In the genomic region with DNA sequence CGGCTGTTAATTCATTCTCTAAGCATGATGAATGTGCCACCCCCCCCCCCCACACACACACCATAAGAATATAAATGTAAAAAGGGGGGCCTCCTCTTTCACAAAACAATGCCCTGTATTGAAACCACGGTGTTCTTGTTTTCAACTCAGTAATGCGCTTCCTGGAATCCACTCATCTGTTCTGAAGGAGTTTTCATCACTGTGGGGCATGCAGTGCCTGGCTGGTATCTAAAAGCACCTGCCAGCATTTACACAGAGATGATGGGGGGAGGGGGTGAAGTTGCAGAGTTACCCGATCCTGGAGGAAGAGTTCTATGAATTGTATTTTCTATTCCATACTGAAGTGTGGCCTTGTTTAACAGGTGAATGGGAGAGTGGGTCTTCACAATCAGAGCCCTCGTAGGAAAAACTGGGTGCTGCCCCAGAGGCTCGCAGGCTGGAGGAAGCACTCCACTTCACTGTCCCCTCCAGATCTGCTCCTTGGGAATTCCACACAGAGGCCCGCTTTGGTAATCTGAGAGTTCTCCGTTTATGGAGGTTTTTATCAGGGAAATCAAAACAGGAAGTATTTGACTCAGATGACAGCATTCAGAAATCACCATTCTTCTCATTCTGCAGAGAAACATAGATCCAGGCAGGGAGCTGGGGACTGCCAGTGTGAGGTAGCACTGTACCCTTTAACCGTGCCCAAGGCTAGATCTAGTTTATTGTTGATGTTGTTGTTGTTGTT, we compare ENCODE assay signal across 19 mouse cellular contexts. TPM values are rescaled to one million over a fixed set of nuclear protein-coding genes. Genes with fewer than 3 reads are reported as not detected.
A peak's percentile ranks its signal among the peaks of the same experiment; 100 is the strongest.
DNase-seq lines count a peak whose midpoint lies in the region; ATAC-seq and TF ChIP-seq lines count a peak whose summit lies in the region.
"Had no signal": no experiment of that assay in that cellular context is flagged by ENCODE, and none has a peak within 500 bp of the region (broad histone marks: within the 10 kb centered on the region; RNA-seq: fewer than 3 reads in every experiment).

No protein-coding gene starts in this region.

- no peaks in the 10 kb centered on the region for H3K9me3 ChIP-seq in kidney, embryonic 15.5 days (replicated peaks)
- no peaks in the 10 kb centered on the region for H3K9me3 ChIP-seq in intestine, embryonic 15.5 days
- H3K9me3 ChIP-seq: embryonic facial prominence, embryonic 15.5 days; hindbrain, embryonic 10.5 days had no signal

- WGBS in kidney, embryonic 15.5 days = 41% methylated on average over 9 of the region's 9 CpGs
- WGBS in intestine, embryonic 15.5 days = 36% methylated on average over 9 of the region's 9 CpGs

- peaks cover 57% of the 10 kb centered on the region for H3K4me1 ChIP-seq in kidney, embryonic 15.5 days
- H3K4me1 ChIP-seq in intestine, embryonic 15.5 days (replicated peaks) = peaks cover 11% of the 10 kb centered on the region; the same call in 1 of the 2 replicates
- H3K4me1 ChIP-seq: embryonic facial prominence, embryonic 15.5 days had no signal

- peak overlapping the region; percentile 85 for H3K27ac ChIP-seq in kidney, embryonic 15.5 days
- H3K27ac ChIP-seq in intestine, embryonic 15.5 days = 0 out of 2 replicates have a peak overlapping the region, but pooled peaks have one; percentile 44
- H3K27ac ChIP-seq: embryonic facial prominence, embryonic 15.5 days; hindbrain, embryonic 10.5 days had no signal

- ATAC-seq in kidney, embryonic 15.5 days (replicated peaks; ENCODE audit: low FRiP score) = no peak
- ATAC-seq in intestine, embryonic 15.5 days = peak; percentile 38
- no peak for ATAC-seq in CD4-positive, CD25-positive, alpha-beta regulatory T cell, adult 4 months
- ATAC-seq: activated CD4-positive, CD25-positive, alpha-beta regulatory T cell, adult 4 months; Patski had no signal

- no peak for DNase-seq in kidney, adult 11 months
- peak; percentile 20 for DNase-seq in brain, embryonic 14.5 days (ENCODE audit: low read depth)
- peak; percentile 37 for DNase-seq in lung, postnatal 10 days
- DNase-seq in spleen, postnatal 36 days (ENCODE audit: low spot score in 2 of 2) = no peak
- DNase-seq: adrenal gland, postnatal 14 days; cerebellum, adult 11 months; cerebellum, postnatal 10 days; gastrocnemius, postnatal 14 days; heart, adult 18-20 months; kidney, postnatal 36 days; right cerebral cortex, postnatal 4 days had no signal

- no peak for TF ChIP-seq CTCF in brain, embryonic 14.5 days (IDR thresholded peaks at IDR 0.05; ENCODE audit: borderline replicate concordance, extremely low read depth, insufficient read depth, insufficient read length)

- H3K36me3 ChIP-seq in kidney, embryonic 15.5 days = no peaks in the 10 kb centered on the region
- no peaks in the 10 kb centered on the region for H3K36me3 ChIP-seq in intestine, embryonic 15.5 days
- H3K36me3 ChIP-seq: embryonic facial prominence, embryonic 15.5 days; hindbrain, embryonic 10.5 days had no signal

- no peak for TF ChIP-seq POLR2A in brain, embryonic 14.5 days (IDR thresholded peaks at IDR 0.05; ENCODE audit: borderline replicate concordance, extremely low read depth, insufficient read depth, insufficient read length, poor library complexity, severe bottlenecking)

- peak overlapping the region; percentile 31 for H3K4me2 ChIP-seq in kidney, embryonic 15.5 days
- H3K4me2 ChIP-seq in intestine, embryonic 15.5 days (replicated peaks) = no peak overlapping the region
- H3K4me2 ChIP-seq: embryonic facial prominence, embryonic 15.5 days; liver, embryonic 11.5 days had no signal

- H3K9ac ChIP-seq in kidney, embryonic 15.5 days = no peak overlapping the region
- no peak overlapping the region for H3K9ac ChIP-seq in intestine, embryonic 15.5 days
- H3K9ac ChIP-seq: embryonic facial prominence, embryonic 15.5 days had no signal

- no peaks in the 10 kb centered on the region for H3K27me3 ChIP-seq in kidney, embryonic 15.5 days
- H3K27me3 ChIP-seq in intestine, embryonic 15.5 days (replicated peaks) = no peaks in the 10 kb centered on the region
- H3K27me3 ChIP-seq: embryonic facial prominence, embryonic 15.5 days; Patski had no signal

- H3K4me3 ChIP-seq in kidney, embryonic 15.5 days (replicated peaks) = no peak overlapping the region
- no peak overlapping the region for H3K4me3 ChIP-seq in intestine, embryonic 15.5 days (replicated peaks)
- H3K4me3 ChIP-seq: embryonic facial prominence, embryonic 15.5 days; hindbrain, embryonic 10.5 days had no signal

RNA-seq across cellular contexts. Expression of gene Prr5l, which starts 52.5 kb away (rescaled TPM):
- 60.4 and 63.7 TPM in 2 replicates for polyA plus RNA-seq in kidney, embryonic 15.5 days (2015; fragmentation: Nextera tagmentation; extraction: Ambion mirVana)
- 4.1 and 4.7 TPM in 2 replicates for polyA plus RNA-seq in brain, embryonic 14.5 days (2012; rRNA removed)
- polyA plus RNA-seq in intestine, embryonic 15.5 days (2015; fragmentation: Nextera tagmentation; extraction: Ambion mirVana) = 16.5 and 16.9 TPM in 2 replicates
- polyA plus RNA-seq in CD4-positive, CD25-positive, alpha-beta regulatory T cell, adult 4 months (2017; shearing (Covaris generic)) = 1 to 10 TPM; 1.5 to 3.1 TPM

RNA-seq across cellular contexts. Expression of gene Commd9, which starts 55.7 kb away (rescaled TPM):
- polyA plus RNA-seq in kidney, embryonic 15.5 days (2015; fragmentation: Nextera tagmentation; extraction: Ambion mirVana) = 59.2 and 65.6 TPM in 2 replicates
- 137 and 182 TPM in 2 replicates for polyA plus RNA-seq in brain, embryonic 14.5 days (2012; rRNA removed)
- 65.5 and 68.2 TPM in 2 replicates for polyA plus RNA-seq in intestine, embryonic 15.5 days (2015; fragmentation: Nextera tagmentation; extraction: Ambion mirVana)
- polyA plus RNA-seq in CD4-positive, CD25-positive, alpha-beta regulatory T cell, adult 4 months (2017; shearing (Covaris generic)) = 10 to 100 TPM; 27.8 to 37.1 TPM

Comparison
In these comparisons a context has a peak if more than half of its experiments do, and no peak if none do; other contexts are left out.
1. DNase-seq: peak in brain, embryonic 14.5 days (single experiment) and lung, postnatal 10 days (single experiment); none in kidney, adult 11 months (single experiment) and spleen, postnatal 36 days (0 of 2).